In genomic region chr8:94771941-94772670, GRCm38 (mm10) we compare ENCODE assay signal across 8 mouse cellular contexts. TPM values are rescaled to one million over a fixed set of nuclear protein-coding genes. Genes with fewer than 3 reads are reported as not detected.
DNase-seq lines count a peak whose midpoint lies in the region; ATAC-seq and TF ChIP-seq lines count a peak whose summit lies in the region.

Gene Cx3cl1, plus strand, starts transcription at chr8:94772009.

- intact Hi-C loops in left cerebral cortex, postnatal 14 days (cut with DNase I), result loop anchor here (2.0 to 5.0 kb wide), 2 partner anchors 40 to 67 kb away; partner anchors contain the start of gene Ccl17

- peak within 1 kb of the TSS; percentile 80 for H3K4me2 ChIP-seq in intestine, postnatal 0 days (replicated peaks; ENCODE audit: low read depth)

- H3K27me3 ChIP-seq in embryonic facial prominence, embryonic 10.5 days (replicated peaks; ENCODE audit: low read depth, poor library complexity, severe bottlenecking), result peaks cover 75% of the 10 kb centered on the region
- no peaks in the 10 kb centered on the region for H3K27me3 ChIP-seq in intestine, postnatal 0 days (replicated peaks; ENCODE audit: control insufficient read depth, insufficient read depth, low read length)
- H3K27me3 ChIP-seq in small intestine, adult 2 months (ENCODE audit: control insufficient read depth, insufficient read depth, low read length), result no peaks in the 10 kb centered on the region

- peak; percentile 87 for DNase-seq in adrenal gland, postnatal 25 days
- DNase-seq in embryonic facial prominence, embryonic 10.5 days (ENCODE audit: low spot score), result peak; percentile 87
- DNase-seq in gonadal fat pad, adult 2 months (ENCODE audit: low read depth), result no peak
- DNase-seq in left cerebral cortex, postnatal 14 days (ENCODE audit: low spot score in 2 of 2), result peak; percentile 91 to 94
- peak; percentile 81 for DNase-seq in mesoderm, embryonic 11.5 days (ENCODE audit: low read depth, low spot score)
- no peak for DNase-seq in T-cell, adult 2 months (ENCODE audit: low spot score)

- H3K4me1 ChIP-seq in embryonic facial prominence, embryonic 10.5 days, result peaks cover 29% of the 10 kb centered on the region
- H3K4me1 ChIP-seq in intestine, postnatal 0 days (replicated peaks; ENCODE audit: control insufficient read depth, insufficient read depth, low read length), result peaks cover 5% of the 10 kb centered on the region
- H3K4me1 ChIP-seq in small intestine, adult 2 months (ENCODE audit: control insufficient read depth, insufficient read depth, insufficient read length, low read length), result peaks cover 18% of the 10 kb centered on the region

- H3K4me3 ChIP-seq in embryonic facial prominence, embryonic 10.5 days, result peak within 1 kb of the TSS; percentile 60
- peak within 1 kb of the TSS; percentile 56 for H3K4me3 ChIP-seq in intestine, postnatal 0 days (ENCODE audit: low read depth, low read length)
- H3K4me3 ChIP-seq in small intestine, adult 2 months (ENCODE audit: low read depth, low read length), result peak within 1 kb of the TSS; percentile 71

- H3K27ac ChIP-seq in embryonic facial prominence, embryonic 10.5 days (replicated peaks), result peak within 1 kb of the TSS; percentile 46
- H3K27ac ChIP-seq in intestine, postnatal 0 days (ENCODE audit: low read depth, low read length), result peak within 1 kb of the TSS; percentile 87
- peak within 1 kb of the TSS; percentile 70 for H3K27ac ChIP-seq in small intestine, adult 2 months (ENCODE audit: insufficient read depth, low read depth, low read length)

- no peaks in the 10 kb centered on the region for H3K9me3 ChIP-seq in embryonic facial prominence, embryonic 10.5 days
- H3K9me3 ChIP-seq in intestine, postnatal 0 days (ENCODE audit: control insufficient read depth), result no peaks in the 10 kb centered on the region

- peak; percentile 74 for ATAC-seq in intestine, postnatal 0 days

- peak within 1 kb of the TSS; percentile 63 for H3K9ac ChIP-seq in intestine, postnatal 0 days (ENCODE audit: low read depth, low read length)

- TF ChIP-seq CTCF in intestine, postnatal 0 days (IDR thresholded peaks at IDR 0.05; ENCODE audit: low read depth), result no peak
- TF ChIP-seq CTCF in small intestine, adult 2 months (IDR thresholded peaks at IDR 0.05; ENCODE audit: extremely low read depth, insufficient read length, insufficient replicate concordance, low read depth, low read length), result no peak

- WGBS in embryonic facial prominence, embryonic 10.5 days, result under 1% methylated on average over 38 of the region's 38 CpGs
- under 1% methylated on average over 38 of the region's 38 CpGs for WGBS in intestine, postnatal 0 days
- WGBS in small intestine, adult 2 months, result 1% methylated on average over 38 of the region's 38 CpGs

- H3K36me3 ChIP-seq in embryonic facial prominence, embryonic 10.5 days (replicated peaks), result no peaks in the 10 kb centered on the region
- no peaks in the 10 kb centered on the region; the same call in 1 of the 2 replicates for H3K36me3 ChIP-seq in intestine, postnatal 0 days (ENCODE audit: control insufficient read depth, insufficient read depth)
- H3K36me3 ChIP-seq in small intestine, adult 2 months (ENCODE audit: control insufficient read depth, insufficient read depth, low read length), result no peaks in the 10 kb centered on the region

- TF ChIP-seq POLR2A in small intestine, adult 2 months (IDR thresholded peaks at IDR 0.05; ENCODE audit: low read depth, low read length), result peak; percentile 99

RNA-seq across cellular contexts. Expression of gene Cx3cl1, which starts in this region (rescaled TPM):
- total RNA-seq in adrenal gland, postnatal 25 days (2021), result 23.0 and 25.2 TPM in 2 replicates
- 4.5 and 5.5 TPM in 2 replicates for polyA plus RNA-seq in embryonic facial prominence, embryonic 10.5 days (2016; fragmentation: Nextera tagmentation; extraction: Ambion mirVana)
- polyA plus RNA-seq in gonadal fat pad, adult 2 months (2012; rRNA removed), result 31.2 and 54.2 TPM in 2 replicates
- 91.8 and 95.5 TPM in 2 replicates for polyA plus RNA-seq in intestine, postnatal 0 days (2015; fragmentation: Nextera tagmentation; extraction: Ambion mirVana)
- 100 to 1,000 TPM; 664 to 689 TPM for total RNA-seq in left cerebral cortex, postnatal 14 days (2021)
- 55.9 and 160 TPM in 2 replicates for polyA plus RNA-seq in small intestine, adult 2 months (2012; rRNA removed)

Comparison
In these comparisons a context has a peak if more than half of its experiments do, and no peak if none do; other contexts are left out.
1. RNA of gene Cx3cl1 (total RNA-seq): 664 to 689 TPM in left cerebral cortex, postnatal 14 days; 23.0 to 25.2 TPM in adrenal gland, postnatal 25 days; every median in the first group is over 10 times any median in the second.
2. DNase-seq: peak in adrenal gland, postnatal 25 days (single experiment), embryonic facial prominence, embryonic 10.5 days (single experiment), left cerebral cortex, postnatal 14 days (2 of 2) and mesoderm, embryonic 11.5 days (single experiment); none in gonadal fat pad, adult 2 months (single experiment) and T-cell, adult 2 months (single experiment).
3. Peak in every context shown above with its lines, with median percentiles within 50 percentile points of each other: H3K27ac ChIP-seq and H3K4me3 ChIP-seq.